Mouse (Mus musculus) C2C12 (cell line): ENCODE measurements around the gene Rpl18. TPM values are rescaled to one million over a fixed set of nuclear protein-coding genes. Genes with fewer than 3 reads are reported as not detected.

Experiments used
- H3K27me3 ChIP-seq: one replicate; pipeline ENCODE4 v1.6.1; 2011; ENCODE audit not compliant: control insufficient read depth, insufficient read depth, insufficient read length
- H3K36me3 ChIP-seq: one replicate; pipeline ENCODE4 v1.6.1; 2011; ENCODE audit not compliant: control insufficient read depth, insufficient read depth
- H3K4me3 ChIP-seq: one replicate; pipeline ENCODE4 v1.5.1; 2011; ENCODE audit warnings: mild to moderate bottlenecking, control low read depth; ENCODE audit not compliant: poor library complexity, insufficient read depth, severe bottlenecking
- H3K79me2 ChIP-seq: one replicate; pipeline ENCODE4 v1.6.1; 2011; ENCODE audit not compliant: control insufficient read depth, insufficient read depth
- H3K79me3 ChIP-seq: one replicate; pipeline ENCODE4 v1.6.1; 2011; ENCODE audit warnings: low read depth, control low read depth
- H3ac ChIP-seq: one replicate; pipeline ENCODE3; 2011; ENCODE audit warnings: low read depth; ENCODE audit not compliant: control insufficient read depth, insufficient read length
- CEBPB ChIP-seq: IDR thresholded peaks from one replicate; pipeline ENCODE4 v1.6.1; 2011; ENCODE audit warnings: low read depth, mild to moderate bottlenecking, control low read depth, moderate library complexity
- CTCF ChIP-seq: IDR thresholded peaks from one replicate; pipeline ENCODE4 v1.5.1; 2011; ENCODE audit not compliant: control insufficient read depth, insufficient read depth, insufficient read length
- FOSL1 ChIP-seq: IDR thresholded peaks from one replicate; pipeline ENCODE4 v1.8.0; 2011; ENCODE audit warnings: mild to moderate bottlenecking, low read length; ENCODE audit not compliant: poor library complexity, insufficient read depth, severe bottlenecking
- MAX ChIP-seq: IDR thresholded peaks from one replicate; pipeline ENCODE4 v1.6.1; 2011; ENCODE audit warnings: mild to moderate bottlenecking, control low read depth
- MYOD1 ChIP-seq: IDR thresholded peaks from one replicate; pipeline ENCODE4 v1.6.1; 2011; ENCODE audit warnings: low read depth; ENCODE audit not compliant: control insufficient read depth, insufficient read length
- MYOG ChIP-seq: IDR thresholded peaks from one replicate; pipeline ENCODE4 v1.6.1; 2011; ENCODE audit not compliant: control insufficient read depth, insufficient read length; ENCODE audit errors: extremely low read depth
- USF1 ChIP-seq: IDR thresholded peaks from one replicate; pipeline ENCODE4 v1.6.1; 2011; ENCODE audit warnings: low read depth, mild to moderate bottlenecking, control low read depth, moderate library complexity
- polyA plus RNA-seq: library from polyadenylated mRNA; unstranded; fragments of >200 nt; fragmentation: generic; extraction: Trizol; gene quantifications from one replicate; pipeline ENCODE4 v1.2.1, GENCODE M21; 2012; ENCODE audit warnings: missing spikeins

Gene Rpl18
- polyA plus RNA-seq, 1 experiment: 4,453 TPM

DNA sequence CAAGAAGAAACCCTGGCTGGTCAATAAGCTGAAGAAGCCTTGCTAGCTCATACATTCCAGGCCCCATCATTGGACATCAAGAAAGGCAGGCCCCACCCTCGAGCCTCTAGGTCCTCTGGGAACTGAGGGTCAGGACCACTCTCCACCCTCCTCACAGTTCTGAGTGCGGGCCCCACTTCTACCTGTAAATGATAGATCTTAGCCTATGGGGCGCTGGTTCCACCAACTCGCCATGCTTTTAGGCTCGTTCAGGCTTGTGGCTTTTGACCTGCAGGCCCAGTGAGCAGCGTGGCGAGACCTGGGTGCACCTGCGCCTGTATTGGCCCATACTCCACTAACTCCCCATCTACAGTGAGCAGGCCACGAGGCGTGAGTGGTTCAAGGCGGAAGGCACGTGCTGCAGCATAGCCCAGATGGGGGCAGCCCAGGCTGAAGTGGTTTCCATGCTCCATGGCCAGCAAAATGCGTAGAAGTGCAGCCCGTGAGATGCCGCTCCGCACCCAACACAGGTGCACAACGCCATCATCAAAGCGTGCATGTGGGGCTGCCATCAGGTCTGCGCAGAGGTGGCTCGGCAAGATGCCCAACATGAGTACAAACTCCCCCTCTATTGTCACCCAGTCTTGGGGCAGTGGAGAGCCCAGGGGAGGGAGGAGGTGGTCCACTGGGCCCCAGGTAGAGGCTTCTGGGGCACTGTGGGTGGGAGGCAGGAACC is 4.6 kb upstream of the Rpl18 start:
- no peak for TF ChIP-seq MYOD1
- no peak for TF ChIP-seq CEBPB
- no peak for TF ChIP-seq MYOG
- no peak for TF ChIP-seq USF1
- TF ChIP-seq CTCF: no peak
- TF ChIP-seq FOSL1: no peak
- no peak for TF ChIP-seq MAX
- H3K27me3 ChIP-seq: no peaks in the 10 kb centered on the region
- H3ac ChIP-seq: no peak overlapping the region
- no peak overlapping the region for H3K4me3 ChIP-seq
- H3K36me3 ChIP-seq: no peaks in the 10 kb centered on the region
- peaks cover 17% of the 10 kb centered on the region for H3K79me2 ChIP-seq
- peaks cover 9% of the 10 kb centered on the region for H3K79me3 ChIP-seq

DNA sequence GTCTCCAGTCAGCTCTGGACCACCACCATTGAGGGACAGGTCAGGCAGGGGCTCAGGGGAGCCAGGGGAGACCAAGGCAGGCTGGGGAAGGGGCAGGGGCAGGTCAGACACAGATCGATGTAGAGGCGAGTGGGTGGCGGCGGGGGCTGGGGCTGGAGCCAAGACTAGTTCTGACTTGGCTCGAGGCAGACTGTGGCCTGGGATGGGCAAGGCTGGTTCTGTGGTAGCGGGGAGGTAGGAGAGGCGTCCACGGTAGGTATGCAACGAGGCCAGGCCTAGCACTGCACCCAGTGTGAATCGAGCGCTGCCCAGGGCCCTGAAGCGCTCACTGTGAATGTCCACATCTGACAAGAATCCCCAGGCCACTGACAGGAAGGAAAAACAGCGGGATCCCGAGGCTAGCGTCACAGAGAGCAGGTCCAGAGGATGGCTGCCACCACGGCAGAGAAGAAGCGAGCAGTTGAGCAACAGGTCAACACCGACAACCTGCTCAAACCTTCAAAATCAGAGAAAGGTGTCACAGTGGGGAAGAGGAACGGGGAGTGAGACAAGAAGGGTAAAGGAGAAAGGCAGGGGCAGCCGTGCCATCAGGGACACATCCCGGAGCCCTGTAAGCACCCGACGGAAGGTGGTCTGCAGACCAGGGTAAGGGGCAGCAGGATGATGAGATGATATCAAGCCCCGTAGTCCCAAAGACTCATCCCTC is 3.8 kb upstream of the Rpl18 start:
- H3K79me3 ChIP-seq: peaks cover 12% of the 10 kb centered on the region
- no peak overlapping the region for H3ac ChIP-seq
- H3K36me3 ChIP-seq: no peaks in the 10 kb centered on the region
- no peaks in the 10 kb centered on the region for H3K27me3 ChIP-seq
- no peak overlapping the region for H3K4me3 ChIP-seq
- peaks cover 26% of the 10 kb centered on the region for H3K79me2 ChIP-seq
- TF ChIP-seq FOSL1 (no peak), USF1 (no peak), MYOD1 (no peak), MAX (no peak)

DNA sequence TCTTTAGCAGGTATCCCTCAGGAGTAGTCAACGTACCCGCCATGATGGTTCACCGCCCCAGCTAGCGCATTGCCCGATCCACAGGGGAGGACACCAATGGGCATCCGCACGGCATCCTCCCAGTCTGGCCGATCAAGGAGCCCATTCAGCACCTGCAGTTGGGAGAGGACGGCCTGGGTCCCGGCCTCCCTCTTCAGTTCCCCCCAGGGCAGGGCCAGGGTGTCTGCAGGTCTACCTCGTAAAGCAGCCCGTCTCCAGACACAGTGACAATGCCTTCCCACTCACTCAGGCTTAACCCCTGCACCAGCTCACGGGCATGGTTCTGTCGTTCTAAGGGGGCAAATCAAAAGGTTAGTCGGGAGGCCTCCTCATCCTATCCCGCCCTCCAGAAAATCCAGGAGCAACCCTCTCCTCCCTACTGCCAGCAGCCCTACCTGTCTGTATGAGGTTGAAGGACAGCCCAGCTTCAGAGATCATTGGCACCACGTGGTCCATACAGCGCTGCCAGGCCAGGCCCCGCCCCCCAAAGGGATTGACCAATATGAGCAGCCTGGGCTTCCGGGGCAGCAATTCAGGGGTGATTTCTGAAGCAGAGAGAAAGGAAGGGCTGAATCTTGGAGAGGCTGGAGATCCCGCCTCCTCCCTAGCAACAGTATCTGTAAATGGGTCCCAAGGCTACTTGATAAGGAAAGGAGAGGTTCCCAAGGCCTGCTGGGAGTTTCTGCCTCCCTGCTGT is 3.1 kb upstream of the Rpl18 start:
- H3K36me3 ChIP-seq: no peaks in the 10 kb centered on the region
- peaks cover 33% of the 10 kb centered on the region for H3K79me2 ChIP-seq
- H3ac ChIP-seq: no peak overlapping the region
- H3K4me3 ChIP-seq: no peak overlapping the region
- peaks cover 19% of the 10 kb centered on the region for H3K79me3 ChIP-seq
- no peak for TF ChIP-seq MAX
- no peak for TF ChIP-seq CEBPB
- no peak for TF ChIP-seq USF1
- no peak for TF ChIP-seq MYOD1
- no peak for TF ChIP-seq CTCF
- TF ChIP-seq FOSL1: no peak
- TF ChIP-seq MYOG: no peak
- no peaks in the 10 kb centered on the region for H3K27me3 ChIP-seq

DNA sequence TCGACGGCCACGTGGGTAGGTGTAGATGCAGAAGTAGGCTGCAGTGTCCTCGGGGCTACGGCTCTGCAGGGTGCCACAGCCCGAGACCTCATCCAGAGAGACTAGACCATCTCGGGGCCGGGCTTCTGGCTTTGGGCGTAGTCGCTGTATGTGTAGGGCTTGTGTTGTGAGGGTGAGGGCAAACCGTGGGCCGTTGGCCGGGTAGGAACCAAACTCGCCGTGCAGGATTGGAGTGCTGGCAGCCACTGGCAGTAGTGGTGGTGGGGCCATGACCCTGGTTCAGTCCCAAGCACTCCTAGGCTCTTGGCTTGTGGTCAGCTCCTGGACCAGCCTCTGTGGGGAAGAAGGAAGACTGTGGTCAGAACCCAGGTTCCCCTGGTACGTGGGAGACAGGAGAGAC is 1.9 kb upstream of the Rpl18 start:
- peaks cover under 1% of the 10 kb centered on the region for H3K36me3 ChIP-seq
- H3K79me2 ChIP-seq: peaks cover 45% of the 10 kb centered on the region
- no peak for TF ChIP-seq MAX
- TF ChIP-seq CTCF: no peak
- TF ChIP-seq MYOG: no peak
- no peak for TF ChIP-seq MYOD1
- TF ChIP-seq FOSL1: no peak
- no peak for TF ChIP-seq USF1
- TF ChIP-seq CEBPB: no peak
- no peak overlapping the region for H3K4me3 ChIP-seq
- no peaks in the 10 kb centered on the region for H3K27me3 ChIP-seq
- no peak overlapping the region for H3ac ChIP-seq
- H3K79me3 ChIP-seq: peaks cover 29% of the 10 kb centered on the region

DNA sequence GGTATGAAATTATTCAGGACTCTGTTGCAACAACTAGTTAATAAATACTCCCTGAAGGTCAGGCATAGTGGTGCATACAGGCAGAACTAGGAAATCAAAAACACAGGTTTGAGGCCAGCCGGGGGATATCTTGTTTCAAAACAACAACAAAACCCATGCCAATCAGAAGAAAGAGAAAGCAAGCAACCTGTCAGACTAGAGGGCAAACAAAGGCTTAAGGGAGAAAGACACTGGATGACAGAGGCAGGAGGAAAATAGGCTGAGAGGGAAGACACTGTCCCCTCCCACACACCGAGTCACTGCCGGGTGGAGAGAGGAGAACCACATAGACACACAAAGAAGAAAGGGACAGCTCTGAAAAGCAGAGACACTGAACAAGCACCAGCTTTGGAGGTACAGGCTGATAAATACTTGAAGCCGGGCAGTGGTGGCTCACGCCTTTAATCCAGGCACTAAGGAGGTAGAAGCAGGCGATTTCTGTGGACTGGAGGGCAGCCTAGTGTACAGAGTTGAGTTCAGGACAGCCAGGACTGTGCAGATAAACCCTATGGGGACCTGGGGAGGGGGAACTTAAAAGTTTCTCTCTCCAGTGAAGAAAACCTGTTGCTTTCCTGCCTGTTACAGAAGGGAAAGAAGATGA is 1.3 kb upstream of the Rpl18 start:
- peaks cover 7% of the 10 kb centered on the region for H3K36me3 ChIP-seq
- peaks cover 35% of the 10 kb centered on the region for H3K79me3 ChIP-seq
- TF ChIP-seq CEBPB (no peak), FOSL1 (no peak), USF1 (no peak), MYOG (no peak)
- no peaks in the 10 kb centered on the region for H3K27me3 ChIP-seq
- H3K79me2 ChIP-seq: peaks cover 51% of the 10 kb centered on the region
- H3K4me3 ChIP-seq: no peak overlapping the region
- H3ac ChIP-seq: no peak overlapping the region
